ENCODE assay signal across 8 mouse cellular contexts in the genomic region with DNA sequence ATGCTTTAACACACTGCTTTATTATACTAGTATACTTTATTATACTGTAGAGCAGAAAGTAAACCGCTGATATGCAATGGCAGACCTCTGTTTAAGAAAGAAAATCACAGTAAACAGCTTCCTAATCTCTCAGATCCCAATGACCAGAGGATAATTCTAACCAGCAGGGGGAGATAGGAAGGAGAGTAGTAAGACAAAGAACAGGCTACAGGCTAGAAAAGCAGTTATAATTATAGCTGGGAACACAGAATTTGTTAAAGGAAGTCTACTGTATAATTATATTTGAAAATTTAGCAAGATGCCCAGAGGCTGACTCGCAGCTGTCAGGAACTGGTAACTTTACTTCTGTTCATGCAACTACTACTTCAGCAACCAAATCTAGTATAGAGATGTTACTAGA.
A peak's percentile ranks its signal among the peaks of the same experiment; 100 is the strongest.
DNase-seq lines count a peak whose midpoint lies in the region; ATAC-seq and TF ChIP-seq lines count a peak whose summit lies in the region.

No protein-coding gene starts in this region.

- peak; percentile 38 to 74 for DNase-seq in cerebellum, postnatal 10 days
- no peak for DNase-seq in cerebellum, adult 18-20 months
- peak; percentile 5 to 10 for DNase-seq in left cerebral cortex, adult 18-20 months (ENCODE audit: low spot score in 2 of 2)
- DNase-seq in left cerebral cortex, postnatal 4 days = no peak
- peak; percentile 73 for DNase-seq in brain, embryonic 14.5 days (ENCODE audit: low read depth)
- no peak for DNase-seq in spleen, postnatal 4 days (ENCODE audit: low spot score in 2 of 2)

- ATAC-seq in megakaryocyte progenitor cell, adult 5-6 weeks (replicated peaks; ENCODE audit: poor library complexity) = peak; percentile 55; the same call in 1 of the 2 replicates
- no peak for ATAC-seq in inflammation-experienced regulatory T-cells, adult 6 months

- TF ChIP-seq CTCF in brain, embryonic 14.5 days (IDR thresholded peaks at IDR 0.05; ENCODE audit: borderline replicate concordance, extremely low read depth, insufficient read depth, insufficient read length) = no peak

- intact Hi-C loops in left cerebral cortex, postnatal 4 days (cut with DNase I) = no loop called here

- no peak for TF ChIP-seq POLR2A in brain, embryonic 14.5 days (IDR thresholded peaks at IDR 0.05; ENCODE audit: borderline replicate concordance, extremely low read depth, insufficient read depth, insufficient read length, poor library complexity, severe bottlenecking)

Comparison
In these comparisons a context has a peak if more than half of its experiments do, and no peak if none do; other contexts are left out.
1. DNase-seq: peak in cerebellum, postnatal 10 days (2 of 2), left cerebral cortex, adult 18-20 months (2 of 2) and brain, embryonic 14.5 days (single experiment); none in cerebellum, adult 18-20 months (0 of 2), left cerebral cortex, postnatal 4 days (single experiment) and spleen, postnatal 4 days (0 of 2).